Mouse (Mus musculus): ENCODE data around the gene Metap1d.

The Metap1d gene

GRCm38 (mm10) chr2:71544391-71545285 is 91.6 kb downstream of the Metap1d start:
- DNase-seq (ENCODE audit: low spot score in 2 of 2): peak in 1 of 2 experiments; percentile 67

DNA sequence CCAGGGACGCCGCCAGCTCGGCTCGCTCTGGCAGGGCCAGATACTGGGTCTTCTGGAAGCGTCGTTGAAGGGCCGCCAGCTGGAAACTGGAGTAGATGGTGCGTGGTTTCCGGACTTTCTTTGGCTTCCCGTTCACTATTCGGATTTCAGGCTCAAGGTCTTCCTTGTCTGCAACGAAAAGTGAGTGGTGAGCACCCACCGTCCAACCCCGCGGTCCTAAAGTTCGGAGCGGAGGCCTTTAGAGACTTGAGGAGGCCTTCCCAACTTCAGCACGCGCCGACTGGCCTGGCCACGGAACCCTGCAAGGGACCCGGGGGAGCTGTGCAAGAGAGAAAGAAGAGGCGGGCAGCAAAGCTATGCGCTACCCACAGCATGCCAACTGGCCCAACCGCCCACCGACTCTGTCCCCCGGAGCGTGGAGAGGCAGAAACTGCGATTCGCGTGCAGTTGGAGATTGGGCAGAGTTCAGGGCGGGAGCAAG is 92.4 kb downstream of the Metap1d start:
- peak in 1 of 2 experiments; percentile 67 for DNase-seq (ENCODE audit: low spot score in 2 of 2)

GRCm38 (mm10) chr2:71545882-71546639 is 93.0 kb downstream of the Metap1d start:
- DNase-seq (ENCODE audit: low spot score in 2 of 2): peak in 1 of 2 experiments; percentile 70

DNA sequence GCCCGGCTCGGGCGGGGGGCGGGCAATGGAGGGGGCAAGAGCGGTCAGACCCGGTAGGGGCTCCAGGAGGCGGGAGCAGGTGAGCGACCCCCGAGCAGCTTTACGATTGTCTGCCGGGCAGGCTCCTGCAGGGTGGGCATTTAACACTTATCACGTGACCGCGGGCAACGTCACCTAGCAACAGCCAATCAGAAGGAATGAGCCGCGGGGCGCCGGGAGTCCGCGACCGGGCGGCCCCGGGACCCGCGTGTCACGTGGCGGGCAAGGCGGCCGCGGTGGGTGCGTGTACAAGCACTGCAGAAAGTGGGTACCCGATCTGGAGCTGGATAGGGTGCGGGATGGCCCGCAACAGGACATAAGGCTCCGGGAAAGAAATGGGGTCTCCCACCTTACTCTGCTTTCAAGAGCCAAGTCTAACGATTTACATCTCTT is 93.6 kb downstream of the Metap1d start, which contains the start of gene Dlx2:
Gene Dlx2, minus strand, starts transcription at position 115 of the 432 bp plus-strand sequence.
- no peak for DNase-seq (ENCODE audit: low spot score in 2 of 2)

DNA sequence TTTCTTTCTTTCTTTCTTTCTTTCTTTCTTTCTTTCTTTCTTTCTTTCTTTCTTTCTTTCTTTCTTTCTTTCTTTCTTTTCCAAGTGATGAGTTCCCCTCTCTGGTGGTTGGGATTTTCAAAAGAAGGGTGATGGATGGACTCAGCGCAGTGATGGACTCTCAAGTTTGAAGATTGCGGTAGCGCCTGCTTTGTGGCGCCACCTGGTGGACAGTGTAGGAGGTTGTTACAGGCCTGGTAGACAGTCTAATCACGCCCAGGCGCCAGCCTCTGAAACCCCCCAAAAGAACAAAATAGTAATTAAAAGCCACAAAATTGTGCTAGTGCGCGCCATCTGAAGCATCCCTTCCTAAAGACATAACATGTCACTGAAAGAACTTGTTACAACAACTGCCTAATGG is 94.8 kb downstream of the Metap1d start:
- peak; percentile 71 to 90 for DNase-seq (ENCODE audit: low spot score in 2 of 2)

DNA sequence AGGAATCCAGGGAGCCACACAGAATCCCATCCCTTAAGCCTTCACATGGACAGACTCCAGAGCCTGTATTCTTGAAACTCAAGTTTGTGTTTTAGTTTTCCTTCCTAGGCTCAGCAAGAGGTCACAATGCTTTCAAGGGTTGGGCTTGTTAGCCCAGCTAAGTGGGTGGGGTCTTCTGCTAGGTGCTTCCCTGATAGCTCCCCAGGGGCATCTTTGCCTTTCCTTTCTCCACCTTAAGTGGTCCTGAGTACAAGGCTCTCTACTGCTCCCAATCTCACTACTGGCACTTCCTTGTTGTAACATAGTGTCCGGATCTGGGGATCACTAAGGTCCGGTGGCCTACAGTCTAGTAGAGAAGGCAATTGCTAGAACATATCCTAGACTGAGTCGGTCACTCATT is 97.3 kb downstream of the Metap1d start:
- DNase-seq (ENCODE audit: low spot score in 2 of 2): no peak

DNA sequence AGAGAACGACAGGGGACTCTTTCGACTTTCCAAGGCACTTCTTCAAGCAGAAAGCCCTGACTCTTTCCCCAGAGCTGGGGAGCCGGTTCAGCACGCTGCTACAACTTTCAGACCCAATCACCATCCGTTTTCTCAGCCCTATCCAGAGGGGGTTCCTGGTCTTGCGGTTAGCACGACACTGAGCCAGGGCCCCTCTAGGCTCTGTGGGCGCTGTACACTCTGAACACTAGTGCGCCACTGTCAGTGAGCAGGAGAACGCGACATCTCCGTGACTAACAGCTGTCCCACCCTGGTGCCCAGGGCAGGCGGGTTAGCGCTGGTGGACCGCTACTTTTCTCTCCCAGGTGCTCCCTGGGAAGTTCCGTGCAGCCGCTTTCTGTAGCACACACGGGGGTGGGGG is 98.6 kb downstream of the Metap1d start:
- DNase-seq (ENCODE audit: low spot score in 2 of 2): no peak

DNA sequence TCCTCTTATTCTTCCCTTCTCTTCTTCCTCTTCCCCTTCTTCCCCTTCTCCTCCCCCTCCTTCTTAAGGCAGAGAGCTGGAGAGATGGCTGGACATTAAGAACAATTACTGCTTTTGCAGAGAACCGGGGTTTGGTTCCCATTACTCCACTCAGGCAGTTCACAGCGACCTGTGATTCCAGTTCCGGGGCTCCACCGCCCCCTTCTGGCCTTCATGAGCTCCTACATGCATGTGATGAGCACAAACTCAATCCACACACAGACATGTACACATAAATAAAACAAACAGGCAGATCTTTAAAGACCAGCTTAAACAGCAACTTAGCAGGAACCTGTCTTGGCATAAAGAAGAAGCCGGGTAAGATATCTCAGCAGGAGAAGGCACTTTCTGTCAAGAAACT is 103.0 kb downstream of the Metap1d start:
- no peak for DNase-seq (ENCODE audit: low spot score in 2 of 2)

- no peak for DNase-seq (ENCODE audit: low spot score in 2 of 2)
These were observed 113.4 kb downstream of the Metap1d start for GRCm38 (mm10) chr2:71566466-71566865.

GRCm38 (mm10) chr2:71573736-71574135 is 120.7 kb downstream of the Metap1d start:
- DNase-seq (ENCODE audit: low spot score in 2 of 2): no peak

All from spleen, postnatal 4 days (tissue).